Mouse (Mus musculus): ENCODE measurements around the gene Med13l. TPM values are rescaled to one million over a fixed set of nuclear protein-coding genes. Genes with fewer than 3 reads are reported as not detected.

The Med13l gene
- total RNA-seq (2023), result 139 TPM

DNA sequence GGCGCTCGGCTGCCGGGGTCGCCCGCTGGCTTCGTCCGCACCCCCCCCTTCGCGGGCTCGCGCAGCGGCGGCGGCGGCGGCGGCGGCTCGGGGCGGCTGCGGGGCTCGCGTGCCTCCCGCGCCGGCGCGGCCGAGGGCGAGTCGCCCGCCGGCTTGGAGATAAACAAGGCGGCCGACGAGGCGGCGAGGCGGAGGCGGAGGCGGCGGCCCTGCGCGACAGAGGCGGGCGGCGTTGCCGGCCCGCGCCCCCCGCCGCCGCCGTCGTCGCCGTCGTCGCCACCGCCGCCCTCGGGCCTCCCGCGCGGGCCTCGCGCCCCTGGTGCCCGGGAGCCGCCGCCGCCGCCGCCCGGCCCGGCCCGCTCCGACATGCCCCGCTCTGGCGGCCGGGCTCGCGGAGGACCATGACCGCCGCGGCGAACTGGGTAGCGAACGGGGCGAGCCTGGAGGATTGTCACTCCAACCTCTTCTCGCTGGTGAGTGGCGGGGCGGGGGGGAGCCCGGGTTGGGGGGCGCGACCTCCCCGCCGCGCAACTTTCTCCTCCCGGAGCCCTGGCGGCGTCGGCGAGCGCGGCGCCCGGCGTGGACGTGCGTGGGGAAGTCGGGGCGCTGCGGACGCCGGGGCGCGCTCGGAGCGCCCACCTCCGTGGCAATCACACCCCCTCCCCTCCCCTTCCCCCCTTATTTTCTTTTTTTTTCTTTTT is at the start of gene Med13l:
Gene Med13l (plus strand): TSS at position 295 of the 701 bp plus-strand sequence.

